Mouse (Mus musculus): ENCODE data around the gene Zfp607b. TPM values are rescaled to one million over a fixed set of nuclear protein-coding genes. Genes with fewer than 3 reads are reported as not detected.

Gene Zfp607b
- polyA plus RNA-seq (2014; fragmentation: Nextera tagmentation; extraction: Ambion mirVana), result 7.8 and 10.3 TPM in 2 replicates

DNA sequence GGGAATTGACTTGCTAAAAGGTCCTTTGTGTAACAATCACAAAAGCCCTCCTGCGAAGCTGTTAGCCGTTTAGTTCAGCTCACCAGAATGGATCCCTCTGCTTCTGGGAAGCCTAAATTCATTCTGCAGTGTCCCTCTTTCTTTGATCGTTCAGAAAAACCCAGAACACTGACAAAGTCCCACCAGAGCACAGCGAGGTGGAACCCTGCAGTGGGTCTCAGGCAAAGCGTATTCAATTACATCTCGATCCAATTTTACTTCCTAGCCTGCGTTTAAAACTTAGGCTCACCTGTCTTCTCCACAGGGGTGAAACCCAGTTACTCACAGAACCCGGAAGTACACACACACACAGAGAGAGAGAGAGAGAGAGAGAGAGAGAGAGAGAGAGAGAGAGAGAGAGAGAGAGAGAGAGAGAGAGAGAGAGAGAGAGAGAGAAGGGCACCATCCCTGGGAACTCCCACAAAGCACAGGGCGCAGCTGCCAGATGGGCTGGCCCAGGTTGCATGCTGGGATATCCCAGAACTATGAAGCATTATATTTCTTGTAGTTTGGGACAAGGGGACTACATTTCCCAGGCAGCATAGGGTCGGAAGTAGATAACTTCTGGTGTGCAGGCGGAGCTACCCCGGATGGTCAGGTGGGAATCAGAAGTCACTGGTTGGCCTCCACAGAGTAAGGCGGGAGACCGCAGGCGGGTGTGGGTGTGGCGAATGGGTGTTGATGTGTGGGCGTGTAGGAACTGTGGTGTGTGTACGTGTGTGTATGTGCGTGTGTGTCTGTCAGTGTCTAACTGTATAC lies at the start of gene Zfp607b:
Gene Zfp607b, plus strand, starts transcription at position 526 of the 798 bp plus-strand sequence.
- Histone ChIP-seq H3K27ac (ENCODE audit: low read depth, low read length) (0 out of 2 replicates have a peak within 1 kb of the TSS, but pooled peaks have one; percentile 1), H3K27me3 (ENCODE audit: control insufficient read depth, insufficient read depth, low read length) (no peaks in the 10 kb centered on the region), H3K9me3 (ENCODE audit: control insufficient read depth, low read length) (no peaks in the 10 kb centered on the region), H3K4me3 (ENCODE audit: low read depth, low read length) (peak within 1 kb of the TSS; percentile 30), H3K4me1 (replicated peaks; ENCODE audit: control insufficient read depth, insufficient read depth, low read length) (0 out of 2 replicates have a peak, but pooled peaks cover 2% of the 10 kb centered on the region), H3K36me3 (ENCODE audit: control insufficient read depth, insufficient read depth, low read length) (no peaks in the 10 kb centered on the region), H3K9ac (ENCODE audit: low read length) (peak within 1 kb of the TSS; percentile 58), H3K4me2 (ENCODE audit: low read depth, low read length, severe bottlenecking) (peak within 1 kb of the TSS; percentile 53)
- peak; percentile 92 for DNase-seq (ENCODE audit: low spot score)
- WGBS, result under 1% methylated on average over 19 of the region's 19 CpGs
- peak; percentile 96 for ATAC-seq (replicated peaks; ENCODE audit: low FRiP score)

DNA sequence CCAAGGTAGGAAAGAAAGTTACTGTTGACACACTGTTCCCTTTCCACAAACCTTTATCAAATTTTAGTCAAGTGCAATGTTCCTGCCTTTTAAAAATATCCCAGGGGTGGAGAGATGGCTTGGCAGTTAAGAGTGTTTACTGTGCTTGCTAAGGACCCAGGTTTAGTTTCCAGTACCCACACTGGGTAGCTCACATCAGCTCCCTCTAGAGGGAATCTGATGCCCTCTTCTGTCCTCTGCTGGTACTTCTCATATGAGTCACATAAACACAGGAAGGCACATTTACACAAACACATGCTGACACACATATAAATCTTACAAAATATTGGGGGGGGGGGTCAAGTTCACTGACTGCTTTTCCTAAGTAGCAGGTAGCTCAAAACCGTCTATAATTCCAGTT lies 44.7 kb upstream of the Zfp607b start:
- no peaks in the 10 kb centered on the region for H3K9me3 ChIP-seq (ENCODE audit: control insufficient read depth, low read length)
- H3K36me3 ChIP-seq (ENCODE audit: control insufficient read depth, insufficient read depth, low read length), result no peaks in the 10 kb centered on the region
- 48% methylated on average over 1 of the region's 1 CpGs for WGBS
- H3K9ac ChIP-seq (ENCODE audit: low read length), result no peak overlapping the region
- no peaks in the 10 kb centered on the region for H3K27me3 ChIP-seq (ENCODE audit: control insufficient read depth, insufficient read depth, low read length)
- DNase-seq (ENCODE audit: low spot score) (no peak), ATAC-seq (replicated peaks; ENCODE audit: low FRiP score) (no peak)
- no peak overlapping the region for H3K4me3 ChIP-seq (ENCODE audit: low read depth, low read length)
- no peak overlapping the region for H3K27ac ChIP-seq (ENCODE audit: low read depth, low read length)
- no peaks in the 10 kb centered on the region for H3K4me1 ChIP-seq (replicated peaks; ENCODE audit: control insufficient read depth, insufficient read depth, low read length)
- no peak overlapping the region for H3K4me2 ChIP-seq (ENCODE audit: low read depth, low read length, severe bottlenecking)

GRCm38 (mm10) chr7:27646516-27646915 lies 42.6 kb upstream of the Zfp607b start:
- WGBS, result 89% methylated on average over 7 of the region's 7 CpGs
- H3K36me3 ChIP-seq (ENCODE audit: control insufficient read depth, insufficient read depth, low read length), result no peaks in the 10 kb centered on the region
- DNase-seq (ENCODE audit: low spot score), result no peak
- no peak for ATAC-seq (replicated peaks; ENCODE audit: low FRiP score)
- no peak overlapping the region for H3K4me3 ChIP-seq (ENCODE audit: low read depth, low read length)
- no peaks in the 10 kb centered on the region for H3K9me3 ChIP-seq (ENCODE audit: control insufficient read depth, low read length)
- H3K9ac ChIP-seq (ENCODE audit: low read length), result no peak overlapping the region
- H3K27ac ChIP-seq (ENCODE audit: low read depth, low read length), result no peak overlapping the region
- H3K4me2 ChIP-seq (ENCODE audit: low read depth, low read length, severe bottlenecking), result no peak overlapping the region
- H3K27me3 ChIP-seq (ENCODE audit: control insufficient read depth, insufficient read depth, low read length), result no peaks in the 10 kb centered on the region
- H3K4me1 ChIP-seq (replicated peaks; ENCODE audit: control insufficient read depth, insufficient read depth, low read length), result no peaks in the 10 kb centered on the region

DNA sequence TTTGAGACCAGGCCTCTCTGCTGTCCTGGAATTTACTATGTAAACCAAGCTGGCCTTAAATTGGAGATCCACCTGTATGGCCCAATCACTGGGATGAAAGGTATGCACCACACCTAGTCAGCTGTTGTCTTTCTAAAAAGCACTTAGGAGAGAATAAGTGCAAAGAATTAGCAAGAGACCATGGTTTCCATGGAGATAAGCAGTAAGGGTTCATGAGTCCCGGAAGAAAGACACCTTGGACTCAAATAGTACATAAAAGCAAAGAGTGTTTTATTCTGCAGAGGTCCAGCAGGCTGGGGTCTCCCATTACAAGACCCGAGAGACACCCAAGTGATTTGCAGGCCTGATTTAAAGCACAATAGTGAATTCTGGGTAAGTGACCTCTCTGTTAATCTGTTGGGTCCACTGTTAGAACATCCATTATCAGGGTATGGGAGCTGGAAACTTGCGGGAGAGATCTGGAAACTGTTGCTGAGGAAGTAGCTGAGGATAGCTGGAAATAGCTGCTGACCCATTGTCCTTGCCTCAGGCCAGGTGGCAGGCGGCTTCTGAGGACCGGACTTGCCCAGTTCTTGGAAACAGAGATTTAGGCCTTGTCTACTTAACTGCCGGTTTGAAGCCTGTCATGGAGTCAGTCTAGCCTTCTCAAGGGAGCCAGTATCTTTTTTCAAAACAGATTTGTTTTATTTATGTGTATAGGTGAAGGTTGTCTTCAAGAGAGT lies 41.7 kb upstream of the Zfp607b start:
- no peak for ATAC-seq (replicated peaks; ENCODE audit: low FRiP score)
- no peak overlapping the region for H3K4me2 ChIP-seq (ENCODE audit: low read depth, low read length, severe bottlenecking)
- H3K4me3 ChIP-seq (ENCODE audit: low read depth, low read length), result no peak overlapping the region
- DNase-seq (ENCODE audit: low spot score), result no peak
- no peaks in the 10 kb centered on the region for H3K9me3 ChIP-seq (ENCODE audit: control insufficient read depth, low read length)
- WGBS, result 84% methylated on average over 6 of the region's 6 CpGs
- no peaks in the 10 kb centered on the region for H3K36me3 ChIP-seq (ENCODE audit: control insufficient read depth, insufficient read depth, low read length)
- no peak overlapping the region for H3K27ac ChIP-seq (ENCODE audit: low read depth, low read length)
- H3K27me3 ChIP-seq (ENCODE audit: control insufficient read depth, insufficient read depth, low read length), result no peaks in the 10 kb centered on the region
- H3K4me1 ChIP-seq (replicated peaks; ENCODE audit: control insufficient read depth, insufficient read depth, low read length), result no peaks in the 10 kb centered on the region
- H3K9ac ChIP-seq (ENCODE audit: low read length), result no peak overlapping the region

DNA sequence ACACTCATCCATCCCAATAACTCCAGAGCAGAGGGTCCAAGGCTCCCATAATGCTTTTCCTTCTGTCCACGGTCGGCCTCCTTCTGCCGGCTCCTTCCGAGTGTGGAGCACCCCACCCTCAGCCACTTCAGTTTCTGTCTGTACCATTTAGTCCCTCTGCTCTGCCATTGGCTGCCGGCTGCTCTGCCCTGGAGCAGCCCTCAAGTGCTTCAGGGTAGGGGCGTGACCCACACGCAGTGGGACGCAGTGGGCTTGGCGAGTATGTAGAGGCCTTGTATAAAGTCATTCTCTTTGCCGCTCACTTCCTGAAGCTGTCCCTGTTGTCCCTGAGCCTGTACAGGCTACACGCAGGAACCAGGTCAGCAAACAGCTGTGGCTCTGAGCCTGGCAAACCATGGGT lies 39.4 kb upstream of the Zfp607b start:
- H3K9ac ChIP-seq (ENCODE audit: low read length), result no peak overlapping the region
- WGBS, result 93% methylated on average over 11 of the region's 11 CpGs
- H3K4me2 ChIP-seq (ENCODE audit: low read depth, low read length, severe bottlenecking), result no peak overlapping the region
- no peak for ATAC-seq (replicated peaks; ENCODE audit: low FRiP score)
- no peaks in the 10 kb centered on the region for H3K9me3 ChIP-seq (ENCODE audit: control insufficient read depth, low read length)
- H3K27me3 ChIP-seq (ENCODE audit: control insufficient read depth, insufficient read depth, low read length), result peaks cover 13% of the 10 kb centered on the region
- no peak overlapping the region for H3K4me3 ChIP-seq (ENCODE audit: low read depth, low read length)
- H3K27ac ChIP-seq (ENCODE audit: low read depth, low read length), result no peak overlapping the region
- no peaks in the 10 kb centered on the region for H3K36me3 ChIP-seq (ENCODE audit: control insufficient read depth, insufficient read depth, low read length)
- H3K4me1 ChIP-seq (replicated peaks; ENCODE audit: control insufficient read depth, insufficient read depth, low read length), result no peaks in the 10 kb centered on the region
- DNase-seq (ENCODE audit: low spot score), result no peak

DNA sequence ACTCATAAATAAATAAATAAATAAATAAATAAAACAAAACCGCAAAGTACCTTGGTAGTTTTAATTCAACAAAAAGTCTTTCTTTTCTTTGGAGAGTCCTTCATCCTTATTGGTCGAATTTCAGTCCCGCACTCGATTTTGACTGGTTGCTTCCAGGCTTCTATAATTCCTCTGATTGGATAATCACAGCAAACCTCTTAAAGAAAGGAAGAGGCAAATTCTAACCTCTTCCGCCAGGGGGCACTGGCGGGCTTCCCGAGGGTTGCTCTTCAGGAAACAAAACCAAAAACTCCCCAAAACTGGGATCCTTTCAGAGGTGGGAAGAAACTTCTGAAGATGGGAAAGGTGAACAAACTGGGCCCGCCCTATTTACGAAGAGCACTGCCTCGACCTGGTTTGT lies 38.2 kb upstream of the Zfp607b start:
- H3K9ac ChIP-seq (ENCODE audit: low read length), result no peak overlapping the region
- H3K9me3 ChIP-seq (ENCODE audit: control insufficient read depth, low read length), result no peaks in the 10 kb centered on the region
- 7% methylated on average over 10 of the region's 10 CpGs for WGBS
- H3K36me3 ChIP-seq (ENCODE audit: control insufficient read depth, insufficient read depth, low read length), result no peaks in the 10 kb centered on the region
- 0 out of 2 replicates have a peak, but pooled peaks have one; percentile 16 for ATAC-seq (replicated peaks; ENCODE audit: low FRiP score)
- peak; percentile 87 for DNase-seq (ENCODE audit: low spot score)
- H3K27ac ChIP-seq (ENCODE audit: low read depth, low read length), result no peak overlapping the region
- H3K4me1 ChIP-seq (replicated peaks; ENCODE audit: control insufficient read depth, insufficient read depth, low read length), result no peaks in the 10 kb centered on the region
- H3K4me2 ChIP-seq (ENCODE audit: low read depth, low read length, severe bottlenecking), result no peak overlapping the region
- no peak overlapping the region for H3K4me3 ChIP-seq (ENCODE audit: low read depth, low read length)
- peaks cover 15% of the 10 kb centered on the region for H3K27me3 ChIP-seq (ENCODE audit: control insufficient read depth, insufficient read depth, low read length)

DNA sequence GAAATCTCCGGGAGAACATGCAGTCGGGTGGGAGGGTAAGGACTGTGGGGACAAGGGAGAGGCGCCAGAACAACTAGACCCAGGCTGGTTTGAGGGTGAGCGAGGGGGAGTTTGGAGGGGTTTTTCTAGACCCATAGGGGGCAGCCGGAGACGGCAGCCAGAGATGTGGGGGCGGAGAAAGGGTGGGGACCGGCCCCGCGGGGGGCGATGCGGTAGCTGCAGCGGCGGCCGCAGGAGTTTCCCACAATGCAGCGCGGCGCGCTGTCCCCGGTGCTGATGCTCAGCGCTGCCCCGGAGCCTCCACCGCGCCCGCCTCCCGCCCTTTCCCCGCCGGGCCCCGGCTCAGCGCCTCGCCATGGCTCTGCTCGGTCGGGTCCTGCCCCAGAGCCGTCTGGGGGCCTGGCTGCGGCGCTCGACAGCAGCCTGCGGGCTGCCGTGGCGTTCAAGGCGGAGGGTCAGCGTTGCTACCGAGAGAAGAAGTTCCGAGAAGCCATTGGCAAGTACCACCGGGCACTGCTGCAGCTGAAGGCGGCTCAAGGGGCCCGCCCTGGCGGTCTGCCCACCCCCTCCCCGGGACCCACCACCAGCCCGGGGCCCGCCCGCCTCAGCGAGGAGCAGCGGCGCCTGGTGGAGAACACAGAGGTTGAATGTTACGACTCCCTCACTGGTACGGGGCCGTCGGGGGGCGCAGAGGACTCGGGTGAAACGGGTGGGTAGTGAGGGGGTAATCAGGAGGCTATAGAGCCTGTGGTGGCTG lies 35.3 kb upstream of the Zfp607b start, which contains the start of gene Ttc9b:
Gene Ttc9b, plus strand, starts transcription at position 235 of the 757 bp plus-strand sequence.
- ATAC-seq (replicated peaks; ENCODE audit: low FRiP score) (peak; percentile 72), DNase-seq (ENCODE audit: low spot score) (peak; percentile 87)
- H3K9me3 ChIP-seq (ENCODE audit: control insufficient read depth, low read length), result no peaks in the 10 kb centered on the region
- peak within 1 kb of the TSS; percentile 80 for H3K4me2 ChIP-seq (ENCODE audit: low read depth, low read length, severe bottlenecking)
- peaks cover 21% of the 10 kb centered on the region for H3K27me3 ChIP-seq (ENCODE audit: control insufficient read depth, insufficient read depth, low read length)
- H3K36me3 ChIP-seq (ENCODE audit: control insufficient read depth, insufficient read depth, low read length), result no peaks in the 10 kb centered on the region
- peak within 1 kb of the TSS; percentile 63 for H3K9ac ChIP-seq (ENCODE audit: low read length)
- no peaks in the 10 kb centered on the region for H3K4me1 ChIP-seq (replicated peaks; ENCODE audit: control insufficient read depth, insufficient read depth, low read length)
- WGBS, result 2% methylated on average over 59 of the region's 62 CpGs
- peak within 1 kb of the TSS; percentile 46 for H3K4me3 ChIP-seq (ENCODE audit: low read depth, low read length)
- peak within 1 kb of the TSS; percentile 43; the same call in 1 of the 2 replicates for H3K27ac ChIP-seq (ENCODE audit: low read depth, low read length)

DNA sequence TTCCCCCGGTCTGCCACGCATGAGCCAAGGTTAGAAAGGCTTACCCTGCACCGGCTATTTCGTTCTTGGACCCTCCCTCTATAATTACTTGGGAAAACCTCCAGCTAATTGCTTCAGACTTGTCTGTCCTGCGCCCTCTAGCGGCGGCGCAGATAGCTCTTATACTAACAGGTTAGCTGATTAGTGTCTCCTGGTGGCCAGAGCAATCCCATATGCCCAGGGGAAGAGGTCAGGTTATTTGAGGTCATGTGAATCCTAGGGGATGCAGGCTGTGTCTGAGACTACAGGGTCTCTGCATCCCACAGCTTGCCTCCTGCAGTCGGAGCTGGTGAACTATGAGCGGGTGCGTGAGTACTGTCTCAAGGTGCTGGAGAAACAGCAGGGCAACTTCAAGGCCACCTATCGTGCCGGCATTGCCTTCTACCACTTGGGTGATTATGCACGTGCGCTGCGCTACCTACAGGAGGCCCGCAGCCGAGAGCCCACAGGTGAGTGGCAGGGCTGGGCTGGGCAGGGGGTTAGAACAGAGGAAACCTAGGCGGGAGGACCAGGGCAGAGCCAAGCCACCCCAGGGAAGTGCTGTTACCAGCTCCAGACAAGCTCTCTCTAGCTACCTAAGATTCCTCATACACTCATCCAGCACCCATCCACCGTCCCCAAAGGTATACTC lies 34.4 kb upstream of the Zfp607b start:
- H3K9ac ChIP-seq (ENCODE audit: low read length), result no peak overlapping the region
- H3K4me3 ChIP-seq (ENCODE audit: low read depth, low read length), result no peak overlapping the region
- H3K27me3 ChIP-seq (ENCODE audit: control insufficient read depth, insufficient read depth, low read length), result peaks cover 23% of the 10 kb centered on the region
- H3K4me2 ChIP-seq (ENCODE audit: low read depth, low read length, severe bottlenecking), result no peak overlapping the region; the same call in 1 of the 2 replicates
- H3K27ac ChIP-seq (ENCODE audit: low read depth, low read length), result no peak overlapping the region
- 67% methylated on average over 20 of the region's 20 CpGs for WGBS
- H3K4me1 ChIP-seq (replicated peaks; ENCODE audit: control insufficient read depth, insufficient read depth, low read length), result no peaks in the 10 kb centered on the region
- no peak; the same call in 1 of the 2 replicates for ATAC-seq (replicated peaks; ENCODE audit: low FRiP score)
- H3K36me3 ChIP-seq (ENCODE audit: control insufficient read depth, insufficient read depth, low read length), result no peaks in the 10 kb centered on the region
- no peaks in the 10 kb centered on the region for H3K9me3 ChIP-seq (ENCODE audit: control insufficient read depth, low read length)
- DNase-seq (ENCODE audit: low spot score), result no peak

All from forebrain, embryonic 11.5 days (tissue).